Mouse (Mus musculus) megakaryocyte progenitor cell, adult 5-6 weeks (primary cell): ENCODE measurements around the gene St7. TPM values are rescaled to one million over a fixed set of nuclear protein-coding genes. Genes with fewer than 3 reads are reported as not detected.

Source experiments
- ATAC-seq: replicated peaks from 2 replicates; pipeline ENCODE4 v1.8.0; 2016; ENCODE audit warnings: mild to moderate bottlenecking, moderate TSS enrichment, inconsistent platforms; ENCODE audit not compliant: poor library complexity
- total RNA-seq, 2 experiments: library from RNA; stranded (forward) in 1 of 2; stranded (reverse) in 1 of 2; fragments of 157-497, 149-512 nt in 1 of 2; fragments of 200-1000 nt in 1 of 2; gene quantifications; 2 replicates each; pipeline versions ENCODE4 v1.2.3 to v1.2.4; 2015 to 2017

Gene St7
- total RNA-seq, 2 experiments from 2014 or later = 37.4 to 46.3 TPM

GRCm38 (mm10) chr6:17755902-17756301, 63.2 kb downstream of the St7 start:
- peak; percentile 62 for ATAC-seq

GRCm38 (mm10) chr6:17758568-17758967, 65.8 kb downstream of the St7 start:
- ATAC-seq = no peak

GRCm38 (mm10) chr6:17763963-17764659, 71.4 kb downstream of the St7 start:
- peak; percentile 81 for ATAC-seq

GRCm38 (mm10) chr6:17764660-17764998, 71.9 kb downstream of the St7 start:
- ATAC-seq = no peak

GRCm38 (mm10) chr6:17769972-17770644, 77.4 kb downstream of the St7 start:
- peak; percentile 19 for ATAC-seq

- peak; percentile 68 for ATAC-seq
Measured at GRCm38 (mm10) chr6:17770645-17771345, 78.1 kb downstream of the St7 start.

- peak; percentile 13 for ATAC-seq
Measured at GRCm38 (mm10) chr6:17771456-17771855, 78.7 kb downstream of the St7 start.

- 0 out of 2 replicates have a peak, but pooled peaks have one; percentile 12 for ATAC-seq
Measured at GRCm38 (mm10) chr6:17772514-17772913, 79.8 kb downstream of the St7 start.

- ATAC-seq = no peak
Measured at GRCm38 (mm10) chr6:17776041-17776440, 83.3 kb downstream of the St7 start.

GRCm38 (mm10) chr6:17777018-17777799, 84.5 kb downstream of the St7 start:
- peak; percentile 33; the same call in 1 of the 2 replicates for ATAC-seq

- ATAC-seq = peak; percentile 33
Measured at GRCm38 (mm10) chr6:17778648-17779202, 86.0 kb downstream of the St7 start.

- no peak for ATAC-seq
Measured at GRCm38 (mm10) chr6:17783511-17783910, 90.8 kb downstream of the St7 start.

- no peak for ATAC-seq
Measured at GRCm38 (mm10) chr6:17784523-17784922, 91.8 kb downstream of the St7 start.

GRCm38 (mm10) chr6:17785248-17785647, 92.5 kb downstream of the St7 start:
- ATAC-seq = no peak

GRCm38 (mm10) chr6:17787810-17788209, 95.1 kb downstream of the St7 start:
- ATAC-seq = 0 out of 2 replicates have a peak, but pooled peaks have one; percentile 4

- ATAC-seq = no peak
Measured at GRCm38 (mm10) chr6:17790251-17790650, 97.5 kb downstream of the St7 start.

- ATAC-seq = no peak
Measured at GRCm38 (mm10) chr6:17793471-17793870, 100.7 kb downstream of the St7 start.

- ATAC-seq = no peak
Measured at GRCm38 (mm10) chr6:17797271-17797713, 104.6 kb downstream of the St7 start.

- ATAC-seq = peak; percentile 50; the same call in 1 of the 2 replicates
Measured at GRCm38 (mm10) chr6:17800694-17801093, 108.0 kb downstream of the St7 start.

- peak; percentile 83 for ATAC-seq
Measured at GRCm38 (mm10) chr6:17804468-17804867, 111.7 kb downstream of the St7 start.
